Mouse (Mus musculus) CH12.LX (cell line): ENCODE data around the gene Vmn1r117.
"Not testable (repeated sequence)": the region's sequence is repeated elsewhere in the genome, so short reads cannot be mapped to it uniquely, and the experiment has no call there.

Experiments
- CTCF ChIP-seq, 2 experiments: IDR thresholded peaks in 1 of 2; conservative IDR thresholded peaks in 1 of 2; 2 replicates each; pipeline ENCODE4 v1.5.1; 2011 to 2012; ENCODE audit warnings: low read depth in 2 of 2, low read length in 2 of 2, improper control_type of control experiment in 1 of 2, inconsistent platforms in 1 of 2, mild to moderate bottlenecking in 1 of 2, moderate library complexity in 1 of 2
- EP300 ChIP-seq: IDR thresholded peaks from 2 replicates; pipeline ENCODE4 v1.6.1; 2011; ENCODE audit warnings: low read length, improper control_type of control experiment
- MAFK ChIP-seq: IDR thresholded peaks from 2 replicates; pipeline ENCODE4 v1.6.1; 2011; ENCODE audit warnings: low read length, improper control_type of control experiment; ENCODE audit not compliant: insufficient replicate concordance
- MAX ChIP-seq: IDR thresholded peaks from 2 replicates; pipeline ENCODE4 v1.6.1; 2011; ENCODE audit warnings: low read length, improper control_type of control experiment
- POLR2A ChIP-seq: IDR thresholded peaks from 2 replicates; pipeline ENCODE4 v1.6.1; 2011; ENCODE audit warnings: low read depth, mild to moderate bottlenecking, improper control_type of control experiment, low read length
- POLR2AphosphoS2 ChIP-seq: IDR thresholded peaks from 2 replicates; pipeline ENCODE4 v1.6.1; 2011; ENCODE audit warnings: low read depth, low read length, improper control_type of control experiment
- RAD21 ChIP-seq: IDR thresholded peaks from 2 replicates; pipeline ENCODE4 v1.6.1; 2011; ENCODE audit warnings: low read depth, mild to moderate bottlenecking, low read length, improper control_type of control experiment, moderate library complexity
- USF1 ChIP-seq: IDR thresholded peaks from 2 replicates; pipeline ENCODE4 v1.6.1; 2014; ENCODE audit warnings: low read depth, mild to moderate bottlenecking, inconsistent platforms, low read length, improper control_type of control experiment
- ZC3H11A ChIP-seq: IDR thresholded peaks from 2 replicates; pipeline ENCODE4 v1.6.1; 2012; ENCODE audit warnings: low read depth, mild to moderate bottlenecking, inconsistent platforms, low read length, improper control_type of control experiment

DNA sequence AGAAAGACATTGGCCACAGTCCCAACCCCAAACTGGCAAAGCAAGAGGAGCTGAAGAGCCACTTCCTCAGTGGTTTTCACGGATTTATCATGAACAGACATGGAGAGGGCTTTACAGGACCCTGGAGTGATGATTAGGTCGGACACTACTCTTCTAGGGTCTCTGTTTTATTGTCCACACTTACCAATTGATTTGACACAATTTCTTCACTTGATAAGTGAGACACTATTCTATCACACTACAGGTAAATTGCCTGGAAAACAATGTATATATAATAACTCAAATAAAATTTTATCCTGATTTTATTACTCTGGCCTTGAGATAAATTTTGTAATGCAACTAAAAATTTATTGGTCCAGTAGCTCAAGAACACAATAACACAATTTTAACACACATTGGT, 28.3 kb upstream of the Vmn1r117 start, which contains the start of gene Vmn1r118:
- not testable (repeated sequence) for TF ChIP-seq RAD21; MAX; MAFK; POLR2AphosphoS2; CTCF (conservative IDR thresholded peaks at IDR 0.05 in 1 of 2, IDR thresholded peaks at IDR 0.05 in 1 of 2; ENCODE audit: low read depth in 2 of 2, low read length in 2 of 2); USF1; POLR2A; EP300; ZC3H11A
